Mouse (Mus musculus): ENCODE results near the gene Max.

DNA sequence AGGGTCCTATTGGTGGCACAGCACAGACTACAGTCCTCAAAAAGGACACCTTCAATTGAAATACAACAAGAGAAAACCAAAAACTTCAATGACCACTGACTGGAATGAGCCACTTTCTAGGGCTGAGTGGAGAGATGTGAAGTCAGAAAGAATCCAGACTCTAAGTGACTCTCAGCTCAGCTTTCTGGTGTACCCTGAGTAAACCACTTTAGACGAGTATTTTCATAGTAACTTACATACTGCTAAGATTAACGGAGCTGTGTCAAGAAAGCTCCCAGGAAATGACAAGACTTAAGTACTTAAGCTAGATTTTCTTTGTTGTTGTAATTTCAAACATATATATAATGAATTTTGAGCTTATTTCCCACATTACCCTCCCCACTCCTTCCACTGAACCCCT lies 13.8 kb downstream of the Max start:
- no peak for TF ChIP-seq POLR2A (IDR thresholded peaks at IDR 0.05; ENCODE audit: borderline replicate concordance, extremely low read depth, insufficient read depth, insufficient read length, poor library complexity, severe bottlenecking)
- TF ChIP-seq CTCF (IDR thresholded peaks at IDR 0.05; ENCODE audit: borderline replicate concordance, extremely low read depth, insufficient read depth, insufficient read length): no peak
